Mouse (Mus musculus) CH12.LX (cell line): Measurements from ENCODE around the gene Numb. TPM values are rescaled to one million over a fixed set of nuclear protein-coding genes. Genes with fewer than 3 reads are reported as not detected.

ENCODE experiments used
- DNase-seq: peaks from one replicate; pipeline ENCODE4 v3.0.0-alpha.2; 2013; ENCODE audit errors: extremely low read depth
- H3K27ac ChIP-seq: 2 replicates; pipeline ENCODE4 v1.5.1; 2012; ENCODE audit warnings: low read depth, mild to moderate bottlenecking, control low read depth, moderate library complexity; ENCODE audit not compliant: insufficient read depth
- H3K27me3 ChIP-seq: replicated peaks from 2 replicates; pipeline ENCODE3; 2012; ENCODE audit warnings: inconsistent platforms
- H3K36me3 ChIP-seq, 2 experiments: replicated peaks in 1 of 2; 2 replicates each; pipeline versions ENCODE3 to v1.6.1; 2012; ENCODE audit warnings: inconsistent platforms in 1 of 2, low read length in 1 of 2, mild to moderate bottlenecking in 1 of 2, mixed read lengths in 1 of 2, moderate library complexity in 1 of 2; ENCODE audit not compliant: control insufficient read depth in 1 of 2, insufficient read depth in 1 of 2
- H3K4me1 ChIP-seq, 2 experiments: 2 replicates each; pipeline ENCODE4 v1.6.1; 2012; ENCODE audit warnings: inconsistent platforms in 1 of 2, moderate library complexity in 1 of 2; ENCODE audit not compliant: insufficient read depth in 2 of 2, control insufficient read depth in 1 of 2
- H3K4me2 ChIP-seq: 2 replicates; pipeline ENCODE4 v1.6.1; 2012; ENCODE audit warnings: low read depth, mild to moderate bottlenecking, control low read depth; ENCODE audit not compliant: poor library complexity, insufficient read depth, severe bottlenecking
- H3K4me3 ChIP-seq, 3 experiments: fragments of 150-350 bp in 1 of 3; sonication (generic) in 1 of 3; replicated peaks in 1 of 3; 2 replicates each; pipeline versions ENCODE3 to v1.5.1; 2011 to 2012; ENCODE audit warnings: low read depth in 2 of 3, low read length in 2 of 3, mild to moderate bottlenecking in 2 of 3, moderate library complexity in 2 of 3, control low read depth in 1 of 3, improper control_type of control experiment in 1 of 3, inconsistent platforms in 1 of 3, mixed read lengths in 1 of 3; ENCODE audit not compliant: poor library complexity in 1 of 3
- H3K79me2 ChIP-seq: replicated peaks from 2 replicates; pipeline ENCODE4 v1.6.1; 2012; ENCODE audit warnings: mild to moderate bottlenecking, moderate library complexity; ENCODE audit not compliant: control insufficient read depth, poor library complexity, insufficient read depth, severe bottlenecking; ENCODE audit errors: extremely low read depth
- H3K9ac ChIP-seq: 2 replicates; pipeline ENCODE4 v1.6.1; 2012; ENCODE audit warnings: low read depth, mild to moderate bottlenecking, control low read depth, moderate library complexity; ENCODE audit not compliant: insufficient read depth
- H3K9me3 ChIP-seq: replicated peaks from 2 replicates; pipeline ENCODE3; 2012; ENCODE audit warnings: low read length, inconsistent platforms, mixed read lengths
- BHLHE40 ChIP-seq: IDR thresholded peaks from 2 replicates; pipeline ENCODE4 v1.6.1; 2011; ENCODE audit warnings: mild to moderate bottlenecking, low read depth, low read length, improper control_type of control experiment
- CHD1 ChIP-seq: IDR thresholded peaks from 2 replicates; pipeline ENCODE4 v1.6.1; 2012; ENCODE audit warnings: low read depth, low read length, improper control_type of control experiment, inconsistent platforms
- CHD2 ChIP-seq: IDR thresholded peaks from 2 replicates; pipeline ENCODE4 v1.6.1; 2011; ENCODE audit warnings: low read length, improper control_type of control experiment
- CTCF ChIP-seq, 2 experiments: IDR thresholded peaks in 1 of 2; conservative IDR thresholded peaks in 1 of 2; 2 replicates each; pipeline ENCODE4 v1.5.1; 2011 to 2012; ENCODE audit warnings: low read depth in 2 of 2, low read length in 2 of 2, improper control_type of control experiment in 1 of 2, inconsistent platforms in 1 of 2, mild to moderate bottlenecking in 1 of 2, moderate library complexity in 1 of 2
- E2F4 ChIP-seq: IDR thresholded peaks from 2 replicates; pipeline ENCODE4 v1.6.1; 2011; ENCODE audit warnings: low read depth, low read length, improper control_type of control experiment; ENCODE audit not compliant: insufficient replicate concordance
- ELF1 ChIP-seq: IDR thresholded peaks from 2 replicates; pipeline ENCODE4 v1.6.1; 2014; ENCODE audit warnings: low read depth, mild to moderate bottlenecking, inconsistent platforms, low read length, improper control_type of control experiment
- EP300 ChIP-seq: IDR thresholded peaks from 2 replicates; pipeline ENCODE4 v1.6.1; 2011; ENCODE audit warnings: low read length, improper control_type of control experiment
- ETS1 ChIP-seq: conservative IDR thresholded peaks from 2 replicates; pipeline ENCODE4 v1.6.1; 2012; ENCODE audit warnings: low read depth, mild to moderate bottlenecking, inconsistent platforms, low read length, improper control_type of control experiment, moderate library complexity
- HCFC1 ChIP-seq: IDR thresholded peaks from 2 replicates; pipeline ENCODE4 v1.6.1; 2012; ENCODE audit warnings: low read depth, mild to moderate bottlenecking, inconsistent platforms, low read length, improper control_type of control experiment
- JUND ChIP-seq: conservative IDR thresholded peaks from 2 replicates; pipeline ENCODE4 v1.6.1; 2011; ENCODE audit warnings: low read depth, low read length, improper control_type of control experiment
- KAT2A ChIP-seq: IDR thresholded peaks from 2 replicates; pipeline ENCODE4 v1.6.1; 2012; ENCODE audit warnings: low read length, improper control_type of control experiment, inconsistent platforms; ENCODE audit not compliant: insufficient replicate concordance
- MAFK ChIP-seq: IDR thresholded peaks from 2 replicates; pipeline ENCODE4 v1.6.1; 2011; ENCODE audit warnings: low read length, improper control_type of control experiment; ENCODE audit not compliant: insufficient replicate concordance
- MAX ChIP-seq: IDR thresholded peaks from 2 replicates; pipeline ENCODE4 v1.6.1; 2011; ENCODE audit warnings: low read length, improper control_type of control experiment
- MEF2A ChIP-seq: IDR thresholded peaks from 2 replicates; pipeline ENCODE4 v1.6.1; 2014; ENCODE audit warnings: low read depth, mild to moderate bottlenecking, inconsistent platforms, low read length, improper control_type of control experiment, borderline replicate concordance
- MYC ChIP-seq: IDR thresholded peaks from 2 replicates; pipeline ENCODE4 v1.6.1; 2011; ENCODE audit warnings: low read depth, mild to moderate bottlenecking, improper control_type of control experiment, low read length
- NELFE ChIP-seq: IDR thresholded peaks from 2 replicates; pipeline ENCODE4 v1.6.1; 2011; ENCODE audit warnings: low read depth, low read length, improper control_type of control experiment
- PAX5 ChIP-seq: IDR thresholded peaks from 2 replicates; pipeline ENCODE4 v1.6.1; 2012; ENCODE audit warnings: low read length, inconsistent platforms, mixed read lengths
- POLR2A ChIP-seq: IDR thresholded peaks from 2 replicates; pipeline ENCODE4 v1.6.1; 2011; ENCODE audit warnings: low read depth, mild to moderate bottlenecking, improper control_type of control experiment, low read length
- POLR2AphosphoS2 ChIP-seq: IDR thresholded peaks from 2 replicates; pipeline ENCODE4 v1.6.1; 2011; ENCODE audit warnings: low read depth, low read length, improper control_type of control experiment
- RAD21 ChIP-seq: IDR thresholded peaks from 2 replicates; pipeline ENCODE4 v1.6.1; 2011; ENCODE audit warnings: low read depth, mild to moderate bottlenecking, low read length, improper control_type of control experiment, moderate library complexity
- RCOR1 ChIP-seq: conservative IDR thresholded peaks from 2 replicates; pipeline ENCODE4 v1.6.1; 2012; ENCODE audit warnings: low read depth, mild to moderate bottlenecking, inconsistent platforms, low read length, improper control_type of control experiment
- TBP ChIP-seq: conservative IDR thresholded peaks from 2 replicates; pipeline ENCODE4 v1.6.1; 2011; ENCODE audit warnings: low read depth, low read length, improper control_type of control experiment
- TCF12 ChIP-seq: IDR thresholded peaks from 2 replicates; pipeline ENCODE4 v1.6.1; 2014; ENCODE audit warnings: low read depth, mild to moderate bottlenecking, inconsistent platforms, low read length, improper control_type of control experiment
- UBTF ChIP-seq: IDR thresholded peaks from 2 replicates; pipeline ENCODE4 v1.6.1; 2012; ENCODE audit warnings: low read depth, mild to moderate bottlenecking, inconsistent platforms, low read length, improper control_type of control experiment, moderate library complexity
- USF2 ChIP-seq: conservative IDR thresholded peaks from 2 replicates; pipeline ENCODE4 v1.6.1; 2011; ENCODE audit warnings: low read depth, low read length, improper control_type of control experiment
- ZC3H11A ChIP-seq: IDR thresholded peaks from 2 replicates; pipeline ENCODE4 v1.6.1; 2012; ENCODE audit warnings: low read depth, mild to moderate bottlenecking, inconsistent platforms, low read length, improper control_type of control experiment
- ZKSCAN1 ChIP-seq: IDR thresholded peaks from 2 replicates; pipeline ENCODE4 v1.6.1; 2012; ENCODE audit warnings: low read depth, inconsistent platforms, low read length, improper control_type of control experiment, borderline replicate concordance
- ZNF384 ChIP-seq: IDR thresholded peaks from 2 replicates; pipeline ENCODE4 v1.6.1; 2012; ENCODE audit warnings: low read depth, low read length, improper control_type of control experiment, inconsistent platforms
- dilution Hi-C: fragments of 300-500 bp; cut with MboI; formaldehyde crosslinking; loops from 2 replicates; pipeline ENCODE4 v1.14.3; 2020; ENCODE audit warnings: low sequenced_read_pairs; ENCODE audit not compliant: extremely low pct_unique_long_range_greater_than_20kb, extremely low pct_ligation_motif_present
- in situ Hi-C: fragments of 300-500 bp; cut with MboI; formaldehyde crosslinking; loops from 3 replicates; pipeline ENCODE4 v1.14.3; 2019; ENCODE audit warnings: low sequenced_read_pairs, low pct_ligation_motif_present, low pct_unique_long_range_greater_than_20kb, mixed read lengths
- polyA plus RNA-seq: library from polyadenylated mRNA; unstranded; fragments of >175 nt; gene quantifications from 2 replicates; pipeline ENCODE4 v1.2.1, GENCODE M21; 2012; ENCODE audit warnings: low read depth; ENCODE audit not compliant: insufficient read length
- total RNA-seq, 2 experiments: library from RNA; depleted of rRNA; stranded (reverse); fragments of 300-350 nt in 1 of 2; fragments of >200 nt in 1 of 2; gene quantifications; 2 replicates each; pipeline ENCODE4 v1.2.3; 2012 to 2014

Numb gene
- total and polyA plus RNA-seq, 3 experiments: 5.3 to 6.9 (median 5.7) TPM

GRCm38 (mm10) chr12:83764044-83764365 lies 157.7 kb downstream of the Numb start:
- no peak for DNase-seq
- Histone ChIP-seq H3K4me2 (no peak overlapping the region), H3K27ac (no peak overlapping the region), H3K4me1 (peaks cover 0 to 12% of the 10 kb centered on the region in 2 experiments; a peak in 3 of 4 replicates), H3K79me2 (no peaks in the 10 kb centered on the region), H3K9me3 (no peaks in the 10 kb centered on the region), H3K27me3 (no peaks in the 10 kb centered on the region), H3K9ac (no peak overlapping the region), H3K4me3 (no peak overlapping the region), H3K36me3 (no peaks in the 10 kb centered on the region)
- dilution Hi-C loops (no loop called here), in situ Hi-C loops (loop anchor here (25.0 kb wide), 1 partner anchor 652 kb away; no protein-coding TSS in a partner anchor)
- TF ChIP-seq POLR2A (no peak), ZNF384 (no peak), EP300 (no peak), ZC3H11A (no peak), RAD21 (no peak), POLR2AphosphoS2 (no peak), CHD1 (no peak), NELFE (no peak), TCF12 (no peak), ELF1 (no peak), ETS1 (no peak), KAT2A (no peak), MYC (no peak), HCFC1 (no peak), BHLHE40 (no peak)

DNA sequence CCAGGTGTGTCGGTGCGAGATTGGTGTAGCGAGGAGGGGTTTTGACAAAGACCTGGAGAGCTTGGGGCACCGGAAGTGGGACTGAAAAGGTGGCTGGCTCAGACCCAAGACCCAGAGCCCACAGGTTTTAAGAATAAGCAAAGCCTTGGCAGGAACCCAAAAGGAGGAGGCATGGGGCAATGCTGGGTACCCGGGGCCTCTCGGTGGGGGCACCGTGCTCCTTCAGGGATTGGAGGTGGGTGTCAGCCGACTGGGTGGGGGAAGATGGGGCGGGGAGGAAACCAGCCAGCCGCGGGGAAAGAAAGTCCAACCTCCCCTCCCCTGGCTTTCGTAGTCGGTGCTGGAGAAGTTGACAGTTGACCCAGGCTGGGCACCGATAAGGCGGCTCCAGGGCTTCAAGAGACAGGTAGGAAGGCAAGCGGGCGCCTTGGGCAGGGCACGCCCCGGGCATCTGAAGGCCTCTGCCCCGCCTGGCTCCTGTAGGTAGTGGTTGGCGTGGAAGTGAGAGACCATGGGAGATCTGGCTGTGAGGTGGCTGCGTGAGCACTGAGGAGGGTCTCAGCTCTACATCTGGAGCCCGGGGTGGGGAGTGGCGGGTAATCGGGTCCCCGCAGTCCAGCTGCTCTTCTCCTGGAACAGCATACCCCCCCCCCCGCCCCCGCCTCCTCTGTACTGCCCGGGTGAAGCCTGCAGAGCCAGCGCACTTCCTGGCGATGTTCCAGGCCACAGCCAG lies 158.3 kb downstream of the Numb start, which contains the start of gene Papln:
Gene Papln (plus strand): TSS at position 324 of the 733 bp plus-strand sequence.
- H3K79me2 ChIP-seq: no peaks in the 10 kb centered on the region
- TF ChIP-seq CHD2: no peak
- no peak for TF ChIP-seq MAX
- TF ChIP-seq POLR2A: no peak
- TF ChIP-seq ZC3H11A: no peak
- TF ChIP-seq RAD21: no peak
- no peak for TF ChIP-seq PAX5
- TF ChIP-seq MAFK: no peak
- TF ChIP-seq JUND: no peak
- no peak for TF ChIP-seq TBP
- no peak for TF ChIP-seq MEF2A
- no peak for TF ChIP-seq CTCF (conservative IDR thresholded peaks at IDR 0.05 in 1 of 2, IDR thresholded peaks at IDR 0.05 in 1 of 2; ENCODE audit: low read depth in 2 of 2, low read length in 2 of 2)
- no peak for TF ChIP-seq UBTF
- no peak for TF ChIP-seq ZKSCAN1
- no peak for TF ChIP-seq TCF12
- no peak for TF ChIP-seq RCOR1
- TF ChIP-seq E2F4: no peak
- TF ChIP-seq USF2: no peak
- no peak for TF ChIP-seq CHD1
- in situ Hi-C loops: loop anchor here (25.0 kb wide), 1 partner anchor 651 kb away; no protein-coding TSS in a partner anchor
- H3K4me2 ChIP-seq: peak within 1 kb of the TSS; percentile 21; the same call in 1 of the 2 replicates
- dilution Hi-C loops: no loop called here
- no peak within 1 kb of the TSS; the same call in 1 of the 2 replicates for H3K9ac ChIP-seq
- no peak within 1 kb of the TSS for H3K27ac ChIP-seq
- H3K27me3 ChIP-seq: no peaks in the 10 kb centered on the region
- peaks cover 0 to 12% of the 10 kb centered on the region in 2 experiments; a peak in 3 of 4 replicates for H3K4me1 ChIP-seq
- no peak for DNase-seq
- no peaks in the 10 kb centered on the region for H3K36me3 ChIP-seq
- no peaks in the 10 kb centered on the region for H3K9me3 ChIP-seq
- H3K4me3 ChIP-seq: no peak within 1 kb of the TSS
